Mouse (Mus musculus) ES-E14 (cell line): Measurements from ENCODE around the gene Phf11d.
"Not testable (repeated sequence)": the region's sequence is repeated elsewhere in the genome, so short reads cannot be mapped to it uniquely, and the experiment has no call there.

Experiments used
- CHD2 ChIP-seq: IDR thresholded peaks from 2 replicates; pipeline ENCODE4 v1.6.1; 2014; ENCODE audit warnings: mild to moderate bottlenecking, low read depth, low read length, inconsistent platforms
- HCFC1 ChIP-seq: IDR thresholded peaks from 2 replicates; pipeline ENCODE4 v1.6.1; 2012; ENCODE audit warnings: low read length, inconsistent platforms, borderline replicate concordance; ENCODE audit not compliant: insufficient read depth

DNA sequence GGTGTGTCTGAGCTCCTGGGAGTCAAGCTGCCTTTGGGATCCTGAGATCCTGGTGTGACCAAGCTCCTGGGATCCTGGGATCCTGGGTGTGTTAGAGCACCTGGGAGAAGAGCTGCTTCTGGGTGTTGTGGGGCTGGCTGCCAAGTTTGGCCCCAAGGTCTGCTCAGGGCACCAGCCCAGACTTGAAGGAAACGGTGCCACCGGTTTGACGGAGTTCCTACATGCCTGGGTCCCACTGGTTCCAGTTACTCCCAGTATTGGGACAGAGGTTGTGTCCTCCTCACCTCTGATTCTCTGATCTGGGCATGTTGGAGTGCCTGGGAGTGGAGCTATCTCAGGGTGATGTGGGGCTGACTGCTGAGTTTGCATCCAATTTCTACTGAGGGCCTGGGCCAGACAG, 46.2 kb downstream of the Phf11d start:
- not testable (repeated sequence) for TF ChIP-seq CHD2, HCFC1
